Mouse (Mus musculus) megakaryocyte progenitor cell, adult 5-6 weeks (primary cell): Measurements from ENCODE around the gene Sgms2. TPM values are rescaled to one million over a fixed set of nuclear protein-coding genes. Genes with fewer than 3 reads are reported as not detected.

Experiments used
- ATAC-seq: replicated peaks from 2 replicates; pipeline ENCODE4 v1.8.0; 2016; ENCODE audit warnings: mild to moderate bottlenecking, moderate TSS enrichment, inconsistent platforms; ENCODE audit not compliant: poor library complexity
- total RNA-seq, 2 experiments: library from RNA; stranded (forward) in 1 of 2; stranded (reverse) in 1 of 2; fragments of 157-497, 149-512 nt in 1 of 2; fragments of 200-1000 nt in 1 of 2; gene quantifications; 2 replicates each; pipeline versions ENCODE4 v1.2.3 to v1.2.4; 2015 to 2017

Gene Sgms2
- total RNA-seq, 2 experiments from 2014 or later = 34.3 to 77.2 TPM

DNA sequence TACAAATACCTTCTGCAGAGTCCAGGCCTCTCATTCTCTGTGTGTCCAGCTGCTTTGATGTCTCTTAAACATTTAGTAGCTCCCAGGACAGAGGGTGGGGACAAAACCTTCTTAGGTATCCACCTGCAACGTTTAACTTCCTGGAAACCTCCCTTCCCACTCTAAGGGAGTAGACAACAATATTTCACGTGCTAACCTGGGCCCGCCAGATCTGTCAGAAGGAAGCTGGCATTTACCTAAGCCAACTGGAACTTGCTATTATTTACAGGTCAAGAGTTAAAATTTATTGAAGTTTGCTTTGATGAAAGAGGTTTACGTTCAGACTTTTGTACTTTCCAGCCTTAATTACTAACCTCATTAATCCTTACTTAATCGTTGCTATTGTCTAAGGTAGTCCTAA lies 2.2 kb downstream of the Sgms2 start:
- no peak for ATAC-seq

DNA sequence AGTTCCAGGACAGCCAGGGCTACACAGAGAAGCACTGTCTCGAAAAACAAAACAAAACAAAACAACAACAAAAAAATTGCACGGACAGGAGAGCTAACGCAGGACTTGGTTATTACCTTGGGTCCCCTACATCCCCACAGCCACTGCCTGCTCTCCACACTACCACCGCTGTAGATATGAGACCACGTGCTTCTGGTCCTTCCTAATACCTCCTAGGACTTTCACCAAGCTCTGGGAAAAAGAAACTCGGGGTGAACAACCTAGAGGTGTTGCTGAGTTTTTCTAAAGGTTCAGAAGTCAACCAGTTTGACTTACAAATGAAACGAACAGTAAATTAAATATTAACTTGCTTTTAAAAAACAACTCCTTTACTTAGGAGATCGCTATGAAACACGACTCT lies 2.8 kb downstream of the Sgms2 start:
- no peak for ATAC-seq

DNA sequence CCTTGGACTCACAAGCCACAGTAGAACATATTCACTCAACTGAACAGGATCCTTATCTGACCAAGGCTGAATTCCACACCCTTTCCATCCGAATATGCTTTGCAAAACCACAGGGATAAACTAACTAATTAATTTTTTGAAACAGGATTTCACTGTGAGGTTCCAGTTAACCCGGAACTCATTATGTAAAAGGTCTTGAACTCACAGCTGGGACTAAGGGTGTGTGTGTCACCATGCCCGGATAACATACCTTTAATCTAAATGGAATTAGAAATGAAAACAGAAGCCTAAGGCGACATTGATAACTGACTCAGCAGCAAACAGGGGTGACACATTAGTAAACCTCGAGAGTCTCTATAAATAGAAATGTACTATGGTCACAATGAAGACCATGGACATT lies 5.8 kb downstream of the Sgms2 start:
- no peak for ATAC-seq

DNA sequence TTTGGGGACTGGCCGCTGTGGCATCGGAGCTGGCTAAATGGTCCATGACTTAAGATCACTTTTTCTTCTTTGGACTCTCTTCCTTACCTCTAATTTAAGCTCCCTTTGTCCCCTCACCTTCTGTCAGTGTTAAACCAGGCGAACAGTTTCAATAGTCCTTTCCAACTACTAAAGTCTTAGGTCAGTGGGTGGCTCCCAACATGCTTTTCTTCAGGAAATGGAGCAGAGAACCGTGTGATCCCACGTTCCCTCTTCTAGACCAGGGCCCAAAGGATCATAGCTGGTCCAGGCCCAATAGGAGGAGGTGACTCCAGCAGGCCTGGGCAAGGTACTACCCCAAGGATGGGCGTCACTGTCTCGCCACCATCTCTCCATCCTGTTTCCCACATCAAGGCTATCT lies 7.6 kb downstream of the Sgms2 start:
- no peak for ATAC-seq

DNA sequence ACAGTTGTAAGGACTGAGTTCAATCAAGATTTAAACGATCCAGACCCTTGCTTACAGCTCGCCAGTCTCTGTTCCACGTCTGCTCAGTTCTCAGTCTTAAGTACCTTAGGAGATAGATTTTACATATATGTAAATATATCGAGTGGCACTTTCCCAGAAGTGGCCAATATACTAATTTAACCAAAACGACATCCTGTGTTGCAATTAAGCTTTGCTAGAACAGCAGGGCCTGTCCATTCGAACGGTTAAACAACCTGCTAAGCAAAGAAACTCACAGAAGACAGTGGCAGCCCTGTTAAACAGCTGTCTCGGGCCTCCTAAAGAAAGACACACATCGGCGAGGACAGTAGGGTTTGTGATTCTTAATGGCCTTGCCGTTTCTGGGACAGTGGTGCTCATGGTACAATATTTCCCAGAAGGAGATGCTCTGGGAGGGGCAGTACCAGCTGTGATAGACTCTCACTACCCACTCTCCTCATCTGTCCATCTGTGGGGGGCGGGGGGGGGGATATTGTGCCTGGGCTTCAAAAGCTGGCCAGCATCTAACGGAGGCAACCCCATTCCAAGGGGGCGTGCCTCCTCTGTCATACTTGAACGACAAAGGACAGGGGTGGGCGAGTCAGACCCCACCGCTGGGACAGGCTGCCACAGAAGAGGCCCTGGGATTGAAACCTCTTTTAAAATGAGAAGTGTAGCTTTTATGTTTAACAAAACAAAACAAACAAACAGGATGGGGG lies 9.1 kb downstream of the Sgms2 start:
- ATAC-seq = peak; percentile 58

DNA sequence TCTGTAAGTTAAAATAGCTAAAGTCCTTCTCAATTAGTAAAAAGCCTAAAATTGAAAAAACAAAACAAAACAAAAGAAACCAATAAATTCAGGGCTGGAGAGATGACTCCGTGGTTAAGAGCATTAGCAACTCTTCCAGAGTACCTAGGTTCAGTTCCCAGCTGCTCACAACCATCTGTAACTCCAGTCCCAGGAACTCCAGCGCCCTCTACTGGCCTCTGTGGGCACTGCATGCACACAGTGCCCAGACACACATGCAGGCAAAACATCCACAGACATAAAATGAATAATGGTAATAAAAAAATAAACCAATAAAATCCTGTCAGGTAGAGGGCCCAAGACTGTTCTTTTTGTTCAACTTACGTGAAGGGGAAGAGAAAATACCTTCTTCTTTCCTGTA lies 10.6 kb downstream of the Sgms2 start:
- ATAC-seq = no peak

DNA sequence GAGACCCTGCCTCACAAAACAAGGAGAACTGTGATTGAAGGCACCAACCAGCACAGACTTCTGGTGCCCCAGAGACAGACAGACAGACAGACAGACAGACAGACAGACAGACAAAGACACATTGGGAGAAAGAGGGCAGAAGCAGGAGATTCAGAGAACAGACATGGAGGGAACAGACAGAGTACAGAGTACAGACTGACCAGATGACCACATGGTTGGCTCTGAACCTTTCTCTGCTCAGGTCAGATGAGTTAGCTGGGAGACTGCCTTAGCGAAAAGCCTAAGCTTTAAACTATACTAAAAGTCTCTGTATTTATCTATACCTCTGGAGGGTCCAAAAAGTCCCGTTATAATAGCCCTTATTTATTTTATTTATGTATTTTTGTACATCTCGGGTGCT lies 11.8 kb downstream of the Sgms2 start:
- ATAC-seq = no peak

DNA sequence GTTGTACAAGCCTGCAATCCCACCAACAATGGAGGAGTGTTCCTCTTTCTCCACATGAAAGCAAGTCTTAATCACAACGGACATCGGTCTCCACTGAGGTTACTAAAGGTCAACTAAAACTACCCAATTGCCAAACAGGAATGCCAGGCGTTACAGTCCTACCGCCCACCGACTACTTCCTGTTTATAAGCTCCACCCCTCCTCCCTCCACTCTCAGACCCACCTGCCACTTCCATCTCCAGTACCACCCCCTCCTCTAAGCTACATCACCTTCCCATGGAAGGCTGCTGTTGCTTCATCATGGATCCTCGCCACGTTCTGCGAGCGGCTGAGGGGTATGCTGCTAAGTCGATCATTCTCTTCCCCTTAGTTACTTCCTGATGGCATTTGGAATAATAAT lies 15.2 kb downstream of the Sgms2 start:
- ATAC-seq = peak; percentile 65

DNA sequence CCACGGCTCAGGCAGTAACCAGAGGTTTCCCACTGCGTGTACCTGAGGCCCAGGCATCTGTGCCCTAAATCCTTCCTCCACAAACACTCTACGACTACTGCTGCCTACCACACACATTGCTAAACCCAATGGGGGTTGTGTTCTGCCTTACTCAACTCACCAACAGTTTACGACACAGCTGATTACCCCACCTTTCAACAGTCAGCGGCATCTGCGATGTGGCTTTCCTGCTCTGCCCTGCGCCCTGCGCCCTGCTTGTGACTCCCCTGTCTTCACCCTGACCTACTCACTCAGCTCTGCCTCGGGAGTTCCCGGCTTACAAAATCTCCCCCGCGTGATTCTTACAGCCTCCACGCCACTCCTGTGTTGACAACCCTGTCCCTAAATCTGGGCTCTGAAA lies 16.7 kb downstream of the Sgms2 start:
- ATAC-seq = peak; percentile 85

DNA sequence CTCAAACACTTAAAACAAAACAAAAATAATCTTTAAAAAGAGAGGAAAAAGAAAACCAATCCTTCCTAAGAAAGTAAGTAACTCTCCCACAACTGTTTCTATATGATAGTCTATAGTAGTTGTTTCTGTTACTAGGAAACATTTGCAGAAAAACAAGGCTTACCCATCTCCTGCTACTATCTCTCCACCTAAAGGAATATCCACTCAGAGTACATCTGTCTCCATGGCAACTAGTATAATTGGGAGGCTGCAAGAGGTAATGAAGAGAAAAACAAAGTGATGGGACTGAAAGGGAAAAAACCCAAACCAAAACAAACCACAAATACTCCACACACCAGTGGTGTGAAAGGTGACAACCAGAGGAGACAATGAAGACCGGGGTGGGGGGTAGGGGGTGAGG lies 17.7 kb downstream of the Sgms2 start:
- ATAC-seq = no peak

DNA sequence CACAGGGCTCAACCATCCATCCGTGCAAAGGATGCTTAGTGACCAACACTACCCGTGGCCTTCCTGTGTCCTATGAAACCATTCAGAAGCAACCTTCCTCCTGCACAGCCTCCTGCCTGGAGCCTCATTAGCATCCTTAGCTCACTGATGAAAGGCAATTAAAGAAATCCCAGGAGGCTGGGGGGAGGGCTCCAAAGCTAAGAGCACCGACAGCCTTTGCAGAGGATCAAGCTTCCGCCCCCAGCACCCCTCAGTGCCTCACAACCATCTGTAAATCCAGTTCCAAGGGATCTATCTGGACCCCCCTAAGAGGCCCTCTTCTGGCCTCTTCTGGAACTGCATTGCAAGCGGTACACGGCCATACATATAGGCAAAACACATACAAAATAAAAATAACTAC lies 19.4 kb downstream of the Sgms2 start:
- ATAC-seq = no peak

DNA sequence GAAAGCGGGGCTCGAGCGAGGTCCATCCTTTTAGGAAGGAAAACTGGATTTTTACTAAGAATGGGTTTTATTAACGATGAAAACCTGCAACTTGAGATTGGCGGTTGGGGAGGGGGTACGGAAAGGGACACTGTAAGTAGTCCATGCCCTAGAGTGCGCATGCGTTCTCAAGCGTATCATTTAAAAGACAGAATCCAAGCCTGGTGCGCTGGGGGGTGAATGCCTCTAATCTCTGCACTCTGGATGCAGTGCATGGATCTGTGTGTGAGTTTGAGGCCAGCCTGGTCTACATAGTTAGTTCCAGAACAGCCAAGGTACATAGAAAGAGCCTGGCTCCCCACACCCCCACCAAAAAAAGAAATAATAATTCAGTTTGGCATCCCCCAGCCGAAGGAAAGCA lies 19.8 kb downstream of the Sgms2 start:
- ATAC-seq = no peak

DNA sequence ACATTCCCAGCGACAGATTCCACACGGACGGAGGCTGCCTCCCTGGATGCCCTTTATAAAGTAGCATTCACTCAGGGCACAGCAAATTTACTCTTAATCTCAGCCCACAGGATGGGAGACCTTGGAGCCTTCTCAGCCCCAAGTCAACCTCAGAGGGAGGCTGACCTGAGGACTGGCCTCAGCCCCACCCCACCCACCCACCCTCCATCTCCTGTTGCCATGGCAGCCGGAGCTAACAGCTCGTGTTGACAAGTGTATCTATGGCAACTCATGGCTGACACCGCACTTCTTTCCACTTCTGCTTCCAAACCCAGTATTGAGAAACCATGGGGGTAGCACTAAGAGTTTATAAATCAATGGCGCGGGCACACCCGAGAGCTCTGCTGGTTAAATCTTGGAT lies 20.4 kb downstream of the Sgms2 start:
- ATAC-seq = peak; percentile 60

DNA sequence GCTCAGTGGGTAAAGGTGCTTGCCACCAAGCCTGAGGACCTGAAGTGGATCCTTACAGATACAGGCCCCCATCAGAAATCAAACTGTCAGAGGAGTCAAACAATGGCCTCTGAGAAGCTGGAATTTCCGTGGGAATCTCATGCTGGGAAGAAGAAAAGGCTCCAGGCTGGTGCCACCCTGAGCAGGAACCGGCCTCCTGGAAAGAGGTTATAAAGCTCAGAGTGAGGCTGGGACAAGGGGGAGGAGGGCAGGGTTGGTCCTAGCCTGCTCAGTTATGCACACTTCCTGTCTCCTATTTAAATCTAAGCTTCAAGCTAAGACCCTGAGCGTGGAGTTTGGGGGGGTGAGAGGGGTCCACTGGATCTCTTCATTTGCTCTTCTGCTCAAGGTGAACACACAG lies 21.6 kb downstream of the Sgms2 start:
- no peak for ATAC-seq

DNA sequence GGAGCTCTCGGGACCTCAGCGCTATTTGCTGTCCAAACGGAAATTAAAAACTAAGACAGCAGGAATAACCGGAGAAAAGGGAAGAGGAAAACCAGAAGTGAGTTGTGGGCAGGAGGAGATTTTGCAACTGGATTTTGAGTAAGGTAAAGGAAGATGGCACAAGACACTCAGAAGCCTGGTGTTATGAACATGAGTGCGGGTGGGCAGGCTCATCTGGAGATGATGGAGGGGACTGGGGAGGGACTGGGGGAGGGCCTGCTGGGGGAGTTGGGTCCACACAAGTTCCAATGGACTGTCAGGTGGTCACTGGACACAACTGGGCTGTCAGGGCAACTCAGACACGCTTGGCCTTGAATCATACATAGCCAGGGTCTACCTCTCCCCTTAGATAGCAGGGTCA lies 24.8 kb downstream of the Sgms2 start:
- peak; percentile 81 for ATAC-seq

DNA sequence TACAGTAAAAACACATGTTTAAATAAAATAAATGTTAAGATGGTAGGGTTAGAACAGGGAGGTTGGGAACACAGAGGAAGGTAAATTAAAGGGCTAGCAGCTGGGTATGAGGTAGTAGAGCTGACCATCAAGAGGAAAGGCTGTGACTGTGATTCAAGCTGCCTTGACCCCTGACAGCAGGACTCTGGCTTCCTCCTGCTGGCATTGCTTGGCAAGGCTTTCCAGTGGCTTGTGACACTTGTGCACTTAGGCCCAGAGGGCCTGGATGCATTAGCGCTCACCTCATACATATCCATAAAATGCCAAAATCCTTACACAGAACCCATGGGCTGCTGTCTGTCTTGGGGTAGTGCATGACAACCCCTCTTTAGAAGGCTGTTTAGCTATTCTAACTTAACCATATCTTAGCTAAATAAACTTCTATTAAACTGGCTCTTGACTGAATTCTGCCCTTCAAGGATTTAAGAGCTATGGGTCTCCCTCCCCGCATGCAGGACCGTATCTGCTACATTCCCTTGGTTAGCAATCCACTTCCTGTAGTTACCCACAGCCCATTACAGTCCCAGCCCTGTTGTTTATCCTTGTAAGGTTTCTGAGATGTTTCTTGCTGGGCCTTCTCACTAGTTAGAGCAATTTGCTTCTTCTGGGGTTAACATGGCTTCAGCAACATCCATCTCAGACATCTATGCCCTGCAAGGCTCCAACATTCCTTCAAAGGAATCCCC lies 25.5 kb downstream of the Sgms2 start:
- peak; percentile 53 for ATAC-seq

DNA sequence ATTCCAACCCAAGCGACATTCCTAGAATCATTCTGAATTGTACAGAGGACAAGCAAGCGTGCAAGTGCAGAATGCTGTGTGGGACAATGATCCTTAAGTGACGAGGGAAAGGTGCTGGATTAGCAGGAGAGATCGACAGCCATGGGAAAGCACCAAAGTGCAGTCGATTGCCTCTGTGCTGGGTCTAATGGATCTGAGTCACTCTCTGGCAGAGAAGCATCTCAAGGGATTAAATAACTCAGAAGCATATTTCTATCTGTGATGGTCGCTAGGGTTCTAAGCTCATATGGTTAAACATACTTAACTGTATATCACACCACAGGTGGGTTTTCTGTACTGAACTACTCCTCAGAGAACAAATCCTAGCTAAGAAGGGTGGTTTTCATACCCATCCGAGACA lies 118.2 kb downstream of the Sgms2 start:
- no peak for ATAC-seq

DNA sequence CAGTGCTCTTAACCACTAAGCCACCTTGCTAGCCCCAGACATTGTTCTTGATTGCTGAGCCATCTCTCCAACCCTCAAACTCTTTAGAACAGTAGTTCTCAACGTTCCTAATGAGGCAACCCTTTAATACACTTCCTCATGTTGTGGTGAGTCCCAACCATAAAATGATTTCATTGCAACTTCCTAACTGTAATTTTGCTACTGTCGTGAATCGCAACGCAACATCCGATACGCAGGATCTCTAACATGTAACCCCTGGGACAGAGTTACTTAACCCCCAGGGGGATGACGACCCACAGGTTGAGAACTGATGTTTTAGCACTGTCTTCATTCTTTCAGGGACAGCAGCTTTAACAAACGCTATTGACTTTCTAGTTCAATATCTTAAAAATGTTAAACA lies 122.5 kb downstream of the Sgms2 start:
- ATAC-seq = peak; percentile 90

DNA sequence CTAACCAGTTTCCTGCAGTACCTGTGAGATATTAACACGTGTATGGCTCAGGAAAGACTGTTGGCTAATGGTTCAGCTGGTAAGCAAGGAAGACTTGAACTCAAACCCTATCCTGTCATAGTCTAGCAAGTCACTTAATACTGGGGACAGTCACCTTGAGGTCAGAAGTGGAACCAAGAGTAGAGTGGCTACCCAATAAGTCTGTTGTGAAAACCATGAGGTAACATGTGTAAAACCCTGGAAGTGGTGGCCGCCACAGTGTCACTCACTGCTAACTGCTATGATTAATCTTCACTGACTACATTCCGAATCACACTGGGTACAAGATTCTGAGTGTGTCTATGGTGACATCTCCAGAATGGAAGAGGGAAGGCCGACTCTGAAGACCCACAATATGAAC lies 123.8 kb downstream of the Sgms2 start:
- ATAC-seq = peak; percentile 42

DNA sequence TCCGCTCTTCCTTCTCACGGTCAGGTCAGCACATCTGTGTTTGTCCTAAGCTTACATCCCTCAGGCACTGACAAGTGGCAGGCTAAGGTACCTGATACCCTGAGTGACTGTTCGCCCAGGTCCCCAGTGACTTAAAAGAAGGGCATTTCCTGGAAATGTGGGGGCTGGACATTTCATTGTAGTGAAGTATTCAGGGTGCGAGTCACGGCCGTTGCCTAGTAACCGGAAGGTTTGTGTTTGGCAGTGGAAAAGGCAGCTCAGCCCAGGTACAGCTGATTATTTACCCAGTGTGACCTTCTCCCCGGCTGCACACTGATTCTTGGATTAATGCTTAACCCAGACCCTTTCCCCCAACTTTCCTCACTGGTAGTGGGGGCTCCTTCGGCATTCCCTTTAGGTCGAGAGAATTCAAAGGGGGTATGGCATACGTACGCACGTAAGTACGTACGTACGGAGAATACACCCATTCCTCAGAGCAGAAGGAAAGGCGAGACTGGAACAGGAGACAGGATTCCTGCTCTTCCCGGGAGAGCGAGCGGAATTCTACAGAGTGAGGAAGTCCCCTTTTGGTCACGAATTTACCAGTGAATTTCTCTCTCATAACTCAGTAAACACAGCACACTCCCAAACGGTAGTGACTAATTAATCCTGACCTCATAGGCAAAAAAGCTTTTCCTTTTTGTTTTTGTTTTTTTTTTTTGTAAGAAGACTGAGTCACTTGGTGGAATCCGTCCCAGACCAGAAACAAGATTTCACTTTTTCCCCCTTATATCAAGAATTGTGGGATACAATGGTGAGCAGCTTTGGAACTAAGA lies 126.4 kb downstream of the Sgms2 start:
- ATAC-seq = no peak

DNA sequence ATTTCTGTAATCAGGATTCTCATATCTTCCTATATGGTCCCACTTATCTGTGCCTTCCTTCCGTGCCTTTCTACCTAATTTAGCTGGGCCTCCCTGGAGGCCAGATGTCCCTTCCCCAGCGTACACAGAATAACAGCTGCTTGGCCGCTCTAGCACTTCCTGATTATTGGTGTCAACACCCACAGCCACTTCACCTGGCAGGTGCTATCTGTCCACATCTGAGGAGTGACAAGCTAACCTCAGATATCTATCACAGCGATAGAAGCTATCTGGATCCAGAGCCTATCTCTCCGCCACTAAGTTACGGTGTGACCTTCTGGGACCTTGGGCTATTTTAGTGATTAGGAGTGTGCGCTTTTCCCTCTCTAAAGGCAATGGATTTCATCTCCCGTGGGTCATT lies 127.0 kb downstream of the Sgms2 start:
- ATAC-seq = no peak

DNA sequence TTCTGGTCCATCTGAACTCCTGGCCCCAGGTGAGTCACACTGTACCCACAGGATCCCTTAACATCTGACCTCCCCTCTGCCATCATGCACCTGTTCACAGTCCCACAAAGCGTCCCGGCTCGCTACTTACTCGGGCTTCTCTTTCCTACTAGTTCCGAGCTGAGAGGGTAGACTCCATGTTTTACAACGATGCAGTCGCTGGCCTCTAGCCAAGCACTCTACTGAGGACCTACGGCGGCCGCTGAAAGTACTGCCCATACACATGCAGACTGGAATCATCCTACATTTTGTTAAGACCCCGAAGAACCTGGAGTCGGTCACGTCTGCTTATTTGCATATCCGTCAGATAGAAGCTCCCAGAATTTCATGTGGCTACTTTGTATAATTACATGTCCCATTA lies 127.6 kb downstream of the Sgms2 start:
- no peak for ATAC-seq
